In the genomic region with DNA sequence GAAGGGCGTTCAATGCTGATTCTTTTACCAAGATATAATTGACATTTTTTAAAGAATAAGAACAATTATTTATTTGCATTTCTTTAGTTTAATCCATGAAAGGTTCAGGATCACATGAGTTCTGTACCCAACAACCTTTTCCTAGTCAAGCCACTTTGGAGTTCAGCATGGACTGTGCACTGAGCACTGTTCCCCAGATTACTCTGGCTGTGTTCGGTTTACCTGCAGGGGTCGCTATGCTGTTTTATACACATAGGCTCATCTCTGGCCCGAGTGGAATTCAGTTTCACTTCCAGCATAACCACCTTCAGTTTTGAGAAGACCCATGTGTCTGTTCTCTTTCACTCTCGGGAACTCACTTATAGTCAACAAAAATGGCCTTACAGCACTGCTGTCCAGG, we compare ENCODE assay signal across 6 mouse cellular contexts.
A peak's percentile ranks its signal among the peaks of the same experiment; 100 is the strongest.
DNase-seq lines count a peak whose midpoint lies in the region; ATAC-seq lines count a peak whose summit lies in the region.
"Not testable (repeated sequence)": the region's sequence is repeated elsewhere in the genome, so short reads cannot be mapped to it uniquely, and the experiment has no call there.

No protein-coding gene starts in this region.

- H3K9ac ChIP-seq in ES-E14 (ENCODE audit: insufficient read depth, low read depth, low read length, poor library complexity, severe bottlenecking) = not testable (repeated sequence)

- H3K36me3 ChIP-seq in ES-E14 (ENCODE audit: control insufficient read depth, insufficient read depth, low read length, poor library complexity, severe bottlenecking) = not testable (repeated sequence)

- H3K4me1 ChIP-seq in ES-E14 (ENCODE audit: control insufficient read depth in 2 of 2, insufficient read depth in 2 of 2, low read length in 2 of 2, poor library complexity in 1 of 2) = not testable (repeated sequence)

- peak; percentile 57; the same call in 1 of the 2 replicates for ATAC-seq in megakaryocyte-erythroid progenitor cell, adult 5-6 weeks (replicated peaks; ENCODE audit: low FRiP score, low TSS enrichment, poor library complexity, severe bottlenecking)

- DNase-seq in 416B (ENCODE audit: low read depth) (peak; percentile 31), ES-E14 (ENCODE audit: low read depth, low spot score) (peak; percentile 17), R1 (ENCODE audit: low read depth, low spot score) (peak; percentile 38)
- peak; percentile 3 to 5 for DNase-seq in cerebellum, postnatal 10 days
- peak; percentile 3 for DNase-seq in kidney, postnatal 10 days

- H3K9me3 ChIP-seq in ES-E14 (ENCODE audit: control insufficient read depth, insufficient read depth, low read depth, low read length) = not testable (repeated sequence)

- not testable (repeated sequence) for H3K27ac ChIP-seq in ES-E14 (ENCODE audit: insufficient read depth, low read depth, low read length, poor library complexity, severe bottlenecking)

- in situ Hi-C loops in ES-E14 (cut with MboI; ENCODE audit: low sequenced_read_pairs in 2 of 2, unreplicated experiment in 2 of 2) = not testable (repeated sequence)

- not testable (repeated sequence) for H3K4me3 ChIP-seq in ES-E14 (ENCODE audit: insufficient read depth in 1 of 2, low read depth in 1 of 2, low read length in 2 of 2, poor library complexity in 1 of 2, severe bottlenecking in 1 of 2)
